Mouse (Mus musculus): ENCODE results near the gene Tmem88b. TPM values are rescaled to one million over a fixed set of nuclear protein-coding genes. Genes with fewer than 3 reads are reported as not detected.

Tmem88b gene
- polyA plus RNA-seq, 1 experiment = 0.18 TPM

GRCm38 (mm10) chr4:155812665-155813181 is 27.0 kb upstream of the Tmem88b start:
- no peak for TF ChIP-seq FOSL1 (IDR thresholded peaks at IDR 0.05; ENCODE audit: insufficient read depth, low read length, poor library complexity, severe bottlenecking)
- no peak for TF ChIP-seq MYOD1 (IDR thresholded peaks at IDR 0.05; ENCODE audit: control insufficient read depth, insufficient read length, low read depth)
- no peak for TF ChIP-seq CEBPB (IDR thresholded peaks at IDR 0.05; ENCODE audit: low read depth)
- Histone ChIP-seq H3K36me3 (ENCODE audit: control insufficient read depth, insufficient read depth) (peaks cover 73% of the 10 kb centered on the region), H3K4me3 (ENCODE audit: insufficient read depth, poor library complexity, severe bottlenecking) (peak overlapping the region; percentile 55), H3K79me2 (ENCODE audit: control insufficient read depth, insufficient read depth) (peaks cover 73% of the 10 kb centered on the region), H3ac (ENCODE audit: control insufficient read depth, insufficient read length, low read depth) (peak overlapping the region; percentile 99), H3K79me3 (ENCODE audit: low read depth) (peaks cover 47% of the 10 kb centered on the region), H3K27me3 (ENCODE audit: control insufficient read depth, insufficient read depth, insufficient read length) (no peaks in the 10 kb centered on the region)

GRCm38 (mm10) chr4:155811929-155812664 is 26.4 kb upstream of the Tmem88b start, which contains the start of gene Ccnl2:
Gene Ccnl2, plus strand, starts transcription at chr4:155812489.
- no peaks in the 10 kb centered on the region for H3K27me3 ChIP-seq (ENCODE audit: control insufficient read depth, insufficient read depth, insufficient read length)
- peaks cover 72% of the 10 kb centered on the region for H3K79me2 ChIP-seq (ENCODE audit: control insufficient read depth, insufficient read depth)
- H3K36me3 ChIP-seq (ENCODE audit: control insufficient read depth, insufficient read depth) = peaks cover 69% of the 10 kb centered on the region
- peaks cover 42% of the 10 kb centered on the region for H3K79me3 ChIP-seq (ENCODE audit: low read depth)
- peak within 1 kb of the TSS; percentile 55 for H3K4me3 ChIP-seq (ENCODE audit: insufficient read depth, poor library complexity, severe bottlenecking)
- peak within 1 kb of the TSS; percentile 99 for H3ac ChIP-seq (ENCODE audit: control insufficient read depth, insufficient read length, low read depth)
- TF ChIP-seq MAX (IDR thresholded peaks at IDR 0.05) (peak; percentile 88), FOSL1 (IDR thresholded peaks at IDR 0.05; ENCODE audit: insufficient read depth, low read length, poor library complexity, severe bottlenecking) (no peak), MYOG (IDR thresholded peaks at IDR 0.05; ENCODE audit: control insufficient read depth, extremely low read depth, insufficient read length) (no peak)

DNA sequence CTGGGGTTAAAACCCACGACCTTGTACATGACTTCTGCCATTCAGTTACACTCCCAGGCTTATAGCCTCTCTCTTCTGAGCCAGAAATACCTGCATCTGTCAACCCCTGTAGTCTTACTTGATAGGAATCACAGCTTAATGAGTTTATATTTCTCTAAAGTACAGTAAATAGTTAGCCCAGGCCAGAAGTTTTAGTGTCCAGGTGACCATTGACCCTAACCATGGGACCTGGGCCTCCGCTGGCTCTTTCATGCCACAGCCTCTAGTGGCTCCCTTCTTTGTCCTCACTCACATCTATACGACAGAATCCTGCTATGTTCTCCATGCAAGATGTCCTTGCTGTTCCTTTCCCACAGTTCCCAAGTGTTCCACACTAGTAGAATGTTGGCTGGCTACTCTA is 22.2 kb upstream of the Tmem88b start:
- no peak for TF ChIP-seq CEBPB (IDR thresholded peaks at IDR 0.05; ENCODE audit: low read depth)
- TF ChIP-seq FOSL1 (IDR thresholded peaks at IDR 0.05; ENCODE audit: insufficient read depth, low read length, poor library complexity, severe bottlenecking) = no peak
- TF ChIP-seq MYOD1 (IDR thresholded peaks at IDR 0.05; ENCODE audit: control insufficient read depth, insufficient read length, low read depth) = no peak
- TF ChIP-seq MAX (IDR thresholded peaks at IDR 0.05) = no peak
- TF ChIP-seq USF1 (IDR thresholded peaks at IDR 0.05; ENCODE audit: low read depth) = no peak
- no peak for TF ChIP-seq MYOG (IDR thresholded peaks at IDR 0.05; ENCODE audit: control insufficient read depth, extremely low read depth, insufficient read length)
- TF ChIP-seq CTCF (IDR thresholded peaks at IDR 0.05; ENCODE audit: control insufficient read depth, insufficient read depth, insufficient read length) = no peak
- H3K79me2 ChIP-seq (ENCODE audit: control insufficient read depth, insufficient read depth) = peaks cover 67% of the 10 kb centered on the region

GRCm38 (mm10) chr4:155803340-155804041 is 17.8 kb upstream of the Tmem88b start:
- Histone ChIP-seq H3K36me3 (ENCODE audit: control insufficient read depth, insufficient read depth) (peaks cover 26% of the 10 kb centered on the region), H3K27me3 (ENCODE audit: control insufficient read depth, insufficient read depth, insufficient read length) (no peaks in the 10 kb centered on the region), H3ac (ENCODE audit: control insufficient read depth, insufficient read length, low read depth) (peak overlapping the region; percentile 98), H3K79me3 (ENCODE audit: low read depth) (peaks cover 33% of the 10 kb centered on the region), H3K79me2 (ENCODE audit: control insufficient read depth, insufficient read depth) (peaks cover 50% of the 10 kb centered on the region), H3K4me3 (ENCODE audit: insufficient read depth, poor library complexity, severe bottlenecking) (peak overlapping the region; percentile 89)
- TF ChIP-seq MYOG (IDR thresholded peaks at IDR 0.05; ENCODE audit: control insufficient read depth, extremely low read depth, insufficient read length) = no peak
- peak; percentile 60 for TF ChIP-seq MAX (IDR thresholded peaks at IDR 0.05)

More for the DNA sequence above, 22.2 kb upstream of the Tmem88b start:
- H3K79me3 ChIP-seq (ENCODE audit: low read depth) = peaks cover 36% of the 10 kb centered on the region
- no peak overlapping the region for H3ac ChIP-seq (ENCODE audit: control insufficient read depth, insufficient read length, low read depth)
- peaks cover 55% of the 10 kb centered on the region for H3K36me3 ChIP-seq (ENCODE audit: control insufficient read depth, insufficient read depth)
- no peak overlapping the region for H3K4me3 ChIP-seq (ENCODE audit: insufficient read depth, poor library complexity, severe bottlenecking)
- H3K27me3 ChIP-seq (ENCODE audit: control insufficient read depth, insufficient read depth, insufficient read length) = no peaks in the 10 kb centered on the region

DNA sequence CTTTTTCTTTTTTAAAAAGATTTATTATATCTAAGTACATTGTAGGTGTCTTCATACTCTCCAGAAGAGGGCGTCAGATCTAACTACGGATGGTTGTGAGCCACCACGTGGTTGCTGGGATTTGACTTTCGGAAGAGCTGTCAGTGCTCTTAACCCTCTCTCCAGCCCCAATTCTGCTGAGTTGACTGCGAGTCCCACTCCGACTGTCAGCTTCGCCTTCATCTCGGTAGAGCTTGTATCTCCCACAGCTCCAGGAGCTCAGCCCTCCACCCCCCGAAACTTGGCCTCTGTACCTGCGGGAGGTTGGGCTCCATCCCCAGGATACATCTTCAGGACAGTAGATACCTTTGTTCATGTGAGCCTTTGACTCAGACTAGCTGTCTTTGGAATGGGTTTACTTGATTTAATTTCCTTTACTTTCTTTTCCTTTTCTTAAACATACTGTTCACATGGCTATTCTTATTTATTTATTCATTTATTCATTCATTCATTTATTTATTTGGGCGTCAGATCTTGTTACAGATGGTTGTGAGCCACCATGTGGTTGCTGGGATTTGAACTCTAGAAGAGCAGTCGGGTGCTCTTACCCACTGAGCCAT is 17.2 kb upstream of the Tmem88b start, which contains the start of gene Mrpl20:
Mrpl20 (plus strand) TSS at position 138 of the 599 bp plus-strand sequence.
- Histone ChIP-seq H3K79me3 (ENCODE audit: low read depth) (peaks cover 33% of the 10 kb centered on the region), H3ac (ENCODE audit: control insufficient read depth, insufficient read length, low read depth) (peak within 1 kb of the TSS; percentile 98), H3K27me3 (ENCODE audit: control insufficient read depth, insufficient read depth, insufficient read length) (no peaks in the 10 kb centered on the region), H3K36me3 (ENCODE audit: control insufficient read depth, insufficient read depth) (peaks cover 19% of the 10 kb centered on the region), H3K79me2 (ENCODE audit: control insufficient read depth, insufficient read depth) (peaks cover 44% of the 10 kb centered on the region), H3K4me3 (ENCODE audit: insufficient read depth, poor library complexity, severe bottlenecking) (peak within 1 kb of the TSS; percentile 89)
- TF ChIP-seq FOSL1 (IDR thresholded peaks at IDR 0.05; ENCODE audit: insufficient read depth, low read length, poor library complexity, severe bottlenecking) (no peak), CEBPB (IDR thresholded peaks at IDR 0.05; ENCODE audit: low read depth) (no peak), MYOD1 (IDR thresholded peaks at IDR 0.05; ENCODE audit: control insufficient read depth, insufficient read length, low read depth) (no peak), USF1 (IDR thresholded peaks at IDR 0.05; ENCODE audit: low read depth) (no peak), MAX (IDR thresholded peaks at IDR 0.05) (no peak), MYOG (IDR thresholded peaks at IDR 0.05; ENCODE audit: control insufficient read depth, extremely low read depth, insufficient read length) (no peak), CTCF (IDR thresholded peaks at IDR 0.05; ENCODE audit: control insufficient read depth, insufficient read depth, insufficient read length) (no peak)
